Mouse (Mus musculus): ENCODE measurements around the gene Sugp1.

DNA sequence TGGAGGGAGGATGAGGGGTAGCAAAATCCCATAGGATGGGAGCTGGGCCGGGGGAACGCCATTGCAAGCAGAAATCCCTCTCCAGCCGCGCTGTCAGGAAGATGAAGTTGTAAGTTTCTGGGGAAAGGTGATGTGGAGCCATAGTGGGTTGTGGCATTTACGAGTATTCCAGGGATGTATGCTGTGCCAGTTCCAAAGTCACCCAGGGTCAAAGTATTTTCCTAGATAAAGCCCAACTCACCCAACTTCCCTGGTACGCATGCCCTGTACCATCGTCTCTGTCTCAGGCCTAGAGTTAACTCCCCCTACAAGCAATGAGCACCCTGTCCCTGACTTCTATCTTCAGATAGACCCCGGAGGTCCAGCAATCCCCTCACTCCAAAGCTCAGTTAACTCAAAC lies 30.5 kb downstream of the Sugp1 start:
- no peak for TF ChIP-seq CTCF (IDR thresholded peaks at IDR 0.05; ENCODE audit: insufficient read depth, low read depth, low read length)
- TF ChIP-seq POLR2A (IDR thresholded peaks at IDR 0.05; ENCODE audit: insufficient read depth, low read depth, low read length), result no peak

Data from olfactory bulb, adult 2 months (tissue).